Mouse (Mus musculus) heart, postnatal 4 days (tissue): ENCODE data around the gene Dnah10. TPM values are rescaled to one million over a fixed set of nuclear protein-coding genes. Genes with fewer than 3 reads are reported as not detected.
"Not testable (repeated sequence)": the region's sequence is repeated elsewhere in the genome, so short reads cannot be mapped to it uniquely, and the experiment has no call there.

Experiments
- DNase-seq: peaks from one replicate; pipeline ENCODE4 v3.0.0; 2021
- total RNA-seq, 2 experiments: library from RNA; stranded (reverse); gene quantifications; 2 replicates each; pipeline ENCODE4 v1.2.3; 2021

The Dnah10 gene
- total RNA-seq: under 1 TPM in 1 of 2 experiments, not detected in 1; 0.02 TPM

GRCm38 (mm10) chr5:124724997-124725396, at the start of gene Dnah10:
Gene Dnah10 (plus strand): TSS chr5:124725085.
- peak; percentile 13 for DNase-seq

GRCm38 (mm10) chr5:124713741-124714140, 11.1 kb upstream of the Dnah10 start:
- no peak for DNase-seq

GRCm38 (mm10) chr5:124715135-124715534, 9.8 kb upstream of the Dnah10 start:
- peak; percentile 46 for DNase-seq

DNA sequence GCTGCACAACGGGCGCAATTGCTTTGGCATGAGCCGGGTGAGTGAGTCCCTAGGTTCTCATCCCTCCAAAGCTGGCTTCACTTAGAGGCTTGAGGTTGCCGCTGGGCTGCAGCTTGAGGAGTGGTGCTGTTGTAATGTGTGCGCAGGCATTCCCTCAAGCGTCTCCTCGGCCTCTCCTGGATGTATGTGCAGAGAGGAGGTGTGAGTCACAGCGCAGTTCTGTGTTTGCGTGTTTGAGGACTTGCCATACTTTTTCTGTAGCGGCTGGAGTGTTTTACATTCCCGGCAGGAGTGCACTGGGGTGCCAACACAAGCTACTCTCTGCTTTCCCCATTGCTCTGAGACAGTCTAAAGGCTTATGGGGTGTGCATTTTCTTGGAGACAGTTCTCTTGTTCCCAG, 6.9 kb upstream of the Dnah10 start:
- no peak for DNase-seq

GRCm38 (mm10) chr5:124718396-124718795, 6.5 kb upstream of the Dnah10 start:
- no peak for DNase-seq

DNA sequence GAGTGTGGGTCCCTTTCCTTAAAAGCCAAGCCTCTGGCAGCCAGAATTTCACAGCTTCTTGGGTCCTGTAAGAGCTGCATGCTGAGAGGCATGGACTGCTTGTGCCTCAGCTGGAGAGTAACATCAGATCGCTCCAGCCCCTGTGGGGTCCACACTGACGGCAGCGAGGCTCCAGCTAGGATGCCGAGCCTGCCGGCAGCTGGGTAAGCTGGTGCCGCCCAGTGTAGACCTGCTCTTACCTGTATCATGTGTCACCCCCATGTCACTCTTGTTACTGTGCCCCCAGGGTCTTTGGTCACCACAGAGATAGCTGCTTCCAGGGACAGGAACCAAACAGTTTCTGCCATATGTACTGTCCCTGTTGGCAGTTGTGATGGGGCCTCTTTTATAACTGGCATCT, 1.8 kb upstream of the Dnah10 start:
- no peak for DNase-seq

GRCm38 (mm10) chr5:124729662-124730206, 4.8 kb downstream of the Dnah10 start:
- no peak for DNase-seq

DNA sequence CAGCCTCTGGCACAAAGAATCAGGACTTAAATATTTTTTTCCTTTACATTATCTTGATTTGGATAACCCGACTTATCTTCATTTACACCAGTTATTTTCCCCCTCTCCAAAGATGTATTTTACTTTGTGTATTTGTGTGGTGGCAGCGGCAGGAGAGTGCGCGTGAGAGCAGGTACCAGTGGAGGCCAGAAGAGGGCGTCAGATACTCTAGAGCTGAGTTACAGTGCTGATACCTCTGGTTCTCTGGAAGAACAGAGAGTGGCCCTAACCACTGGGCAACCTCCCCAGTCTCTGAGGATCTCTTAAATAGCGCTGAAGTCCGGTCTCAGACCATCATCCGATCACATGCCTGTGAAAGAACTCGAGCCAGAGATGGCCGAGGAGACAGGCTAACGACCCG, 9.1 kb downstream of the Dnah10 start:
- DNase-seq: no peak

- DNase-seq: no peak
Measured at GRCm38 (mm10) chr5:124741898-124742599, 17.2 kb downstream of the Dnah10 start.

- DNase-seq: no peak
Measured at GRCm38 (mm10) chr5:124743841-124744240, 19.0 kb downstream of the Dnah10 start.

GRCm38 (mm10) chr5:124746220-124746619, 21.3 kb downstream of the Dnah10 start:
- no peak for DNase-seq

- DNase-seq: no peak
Measured at GRCm38 (mm10) chr5:124748296-124748695, 23.4 kb downstream of the Dnah10 start.

DNA sequence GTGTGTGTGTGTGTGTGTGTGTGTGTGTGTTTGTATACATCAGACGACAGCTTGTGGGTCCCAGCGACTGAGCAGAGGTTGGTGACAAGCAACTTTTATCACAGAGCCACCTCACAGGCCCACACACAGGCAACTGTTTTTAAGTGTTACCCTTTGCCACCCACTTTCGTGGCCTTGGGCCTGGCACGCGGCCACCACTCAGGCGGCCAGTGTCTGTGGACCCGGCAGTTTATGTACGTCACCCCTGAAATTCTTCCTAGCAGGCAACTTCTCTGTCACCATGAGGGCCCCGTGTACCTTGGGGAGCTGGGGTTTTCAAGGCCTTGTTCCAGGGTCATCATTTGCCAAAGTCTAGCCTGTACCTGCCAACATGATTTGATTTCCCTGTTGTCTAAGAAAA, 26.8 kb downstream of the Dnah10 start:
- no peak for DNase-seq

- DNase-seq: peak; percentile 14
Measured at GRCm38 (mm10) chr5:124761011-124761410, 36.1 kb downstream of the Dnah10 start.

DNA sequence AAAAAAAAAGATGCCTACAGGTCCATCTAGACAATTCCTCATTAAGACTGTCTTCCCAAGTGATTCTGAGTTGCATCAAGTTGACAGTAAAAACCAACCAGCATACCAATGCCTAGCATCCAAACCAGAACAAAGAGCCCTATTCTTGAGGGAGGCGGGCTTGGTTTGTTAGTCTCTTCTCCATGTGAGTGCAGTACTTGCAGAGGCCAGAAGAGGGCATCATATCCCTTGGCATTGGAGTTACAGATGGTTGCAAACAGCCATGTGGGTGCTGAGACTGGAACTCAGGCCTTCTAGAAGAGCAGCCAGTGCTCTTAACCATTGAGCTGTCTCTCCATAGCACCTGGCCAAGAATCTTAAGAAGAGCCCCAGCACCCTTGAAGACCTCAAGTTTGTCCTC, 36.9 kb downstream of the Dnah10 start:
- no peak for DNase-seq

DNA sequence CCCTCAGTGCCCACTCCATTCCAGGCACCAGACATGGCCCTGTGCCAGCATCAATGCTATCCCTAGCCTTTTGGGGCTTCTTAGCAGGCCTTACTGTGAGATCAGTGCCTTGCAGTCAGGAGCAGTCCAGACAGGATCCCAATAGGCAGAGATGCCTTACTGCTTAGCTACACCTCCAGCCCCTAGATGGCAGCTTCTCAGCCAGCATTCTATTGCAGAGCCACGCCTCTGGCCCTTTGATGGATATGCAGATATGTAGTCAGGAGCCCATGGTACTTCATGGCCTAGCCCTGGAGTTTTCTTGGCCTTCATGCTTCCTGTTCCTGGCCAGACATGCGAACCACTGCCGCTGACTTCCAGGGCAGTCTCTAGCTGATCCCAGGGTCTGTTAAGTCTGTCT, 49.7 kb downstream of the Dnah10 start:
- DNase-seq: no peak

- DNase-seq: not testable (repeated sequence)
Measured at GRCm38 (mm10) chr5:124776289-124776688, 51.4 kb downstream of the Dnah10 start.

DNA sequence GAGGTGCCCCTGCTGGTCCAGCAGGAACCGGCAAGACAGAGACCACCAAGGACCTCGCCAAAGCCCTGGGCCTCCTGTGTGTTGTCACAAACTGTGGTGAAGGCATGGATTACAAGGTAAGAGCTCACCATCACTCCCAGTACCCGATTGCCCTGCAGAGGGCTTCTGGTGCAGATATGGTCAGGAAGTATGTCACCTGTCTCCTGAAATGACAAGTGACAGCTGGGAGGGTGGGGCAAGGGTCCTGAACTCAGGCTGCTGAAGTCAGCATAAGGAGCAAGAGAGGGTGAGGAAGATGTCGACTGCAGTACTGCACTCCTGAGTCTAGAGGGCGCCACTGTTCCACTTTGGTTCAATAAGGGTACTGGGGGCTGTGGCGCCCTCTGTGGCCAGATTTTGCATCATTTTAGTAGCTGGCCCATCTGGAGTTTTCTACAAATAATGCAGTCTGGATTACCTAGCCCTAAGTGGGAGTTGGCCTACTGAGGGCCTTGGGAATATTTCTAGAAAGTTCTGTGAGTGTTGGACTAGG, 52.4 kb downstream of the Dnah10 start:
- peak; percentile 66 for DNase-seq

GRCm38 (mm10) chr5:124779926-124780325, 55.0 kb downstream of the Dnah10 start:
- DNase-seq: no peak

DNA sequence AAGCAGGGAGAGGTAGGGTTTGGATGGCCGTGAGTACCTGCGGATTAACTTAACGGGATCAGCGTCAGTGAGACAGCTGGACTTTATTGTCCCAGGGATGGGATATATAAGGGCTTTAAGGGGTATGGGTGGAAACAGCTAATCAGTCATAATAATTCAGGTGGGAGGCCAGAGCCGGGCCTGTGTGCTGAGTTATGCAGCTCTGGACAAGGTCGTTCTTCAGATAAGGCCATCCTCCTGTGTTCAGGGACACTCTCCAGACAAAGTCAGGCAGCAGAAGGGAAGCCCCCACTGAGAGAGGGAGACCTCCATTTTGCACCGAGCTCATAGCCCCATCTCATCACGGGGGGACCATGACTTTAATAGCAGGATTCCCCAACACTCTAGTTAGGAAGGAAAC, 56.8 kb downstream of the Dnah10 start:
- no peak for DNase-seq

GRCm38 (mm10) chr5:124785650-124786049, 60.8 kb downstream of the Dnah10 start:
- DNase-seq: no peak

DNA sequence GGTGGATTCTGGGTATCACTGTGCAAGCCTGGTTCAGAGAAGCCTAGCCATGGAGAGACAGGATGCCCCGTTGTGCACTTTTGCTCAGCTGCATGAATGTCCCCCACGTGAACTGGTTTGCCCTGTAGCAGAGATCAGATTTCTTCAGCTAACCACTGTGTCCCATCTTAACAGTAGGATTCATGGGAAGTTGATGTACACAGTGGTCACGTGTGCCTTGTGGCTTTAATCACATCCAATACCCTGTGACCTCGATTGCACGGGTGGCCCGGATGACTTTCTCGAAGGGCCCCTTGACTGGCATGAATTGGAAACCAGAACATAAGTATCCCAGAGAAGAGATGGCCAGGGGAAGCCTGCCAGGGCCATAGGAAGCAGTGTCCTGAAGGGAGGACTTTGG, 67.2 kb downstream of the Dnah10 start:
- DNase-seq: no peak

DNA sequence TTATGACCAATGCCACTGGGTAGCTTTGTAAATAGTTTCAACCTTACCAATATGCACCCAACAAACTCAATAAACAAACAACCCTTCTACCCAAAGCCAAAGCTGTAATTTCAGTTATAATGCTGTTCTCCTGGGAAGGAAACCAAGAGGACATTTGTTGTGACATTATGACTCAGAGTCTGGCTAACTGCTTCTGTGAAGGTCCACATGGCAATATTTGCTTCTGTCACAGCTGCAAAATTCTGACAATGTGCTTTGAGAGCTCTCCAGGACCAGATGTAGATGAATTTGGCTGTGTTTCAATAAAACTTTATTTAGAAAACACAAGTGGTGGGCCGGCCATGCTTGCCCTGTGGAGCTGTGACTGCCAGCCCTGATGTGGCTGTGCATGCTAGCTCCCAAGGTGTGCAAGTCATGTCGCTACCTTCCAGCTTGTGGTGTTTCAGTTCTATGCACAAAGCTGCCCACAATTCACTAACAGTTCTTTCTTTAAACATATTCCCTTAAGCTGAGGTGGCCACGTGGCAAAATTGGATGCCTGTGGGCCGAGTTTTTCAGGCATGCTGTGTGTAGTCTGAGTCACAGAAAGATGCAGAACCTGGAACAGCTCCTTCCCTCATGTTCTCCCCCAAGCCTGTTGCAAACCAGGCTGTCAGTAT, 85.0 kb downstream of the Dnah10 start:
- no peak for DNase-seq

GRCm38 (mm10) chr5:124812466-124812865, 87.6 kb downstream of the Dnah10 start:
- no peak for DNase-seq
